Mouse (Mus musculus): ENCODE measurements around the gene Gpat3. TPM values are rescaled to one million over a fixed set of nuclear protein-coding genes. Genes with fewer than 3 reads are reported as not detected.

Gene Gpat3
- polyA plus RNA-seq, 1 experiment from 2014 or later, result 1.1 TPM

GRCm38 (mm10) chr5:100919069-100919468 lies 73.6 kb downstream of the Gpat3 start:
- Histone ChIP-seq H3K9ac (no peak overlapping the region), H3K36me3 (no peaks in the 10 kb centered on the region), H3K9me3 (no peaks in the 10 kb centered on the region), H3K27ac (no peak overlapping the region), H3K4me1 (no peaks in the 10 kb centered on the region), H3K4me2 (no peak overlapping the region), H3K27me3 (peaks cover 22% of the 10 kb centered on the region), H3K4me3 (no peak overlapping the region)
- no peak for ATAC-seq (ENCODE audit: insufficient number of reproducible peaks, insufficient read depth, low FRiP score, low TSS enrichment, low read depth)
- WGBS, result 21% methylated on average over 9 of the region's 9 CpGs

- Histone ChIP-seq H3K4me2 (no peak overlapping the region), H3K4me1 (no peaks in the 10 kb centered on the region)
- WGBS, result 77% methylated on average over 2 of the region's 2 CpGs
These were observed 84.2 kb downstream of the Gpat3 start for GRCm38 (mm10) chr5:100929698-100930097.

GRCm38 (mm10) chr5:100943716-100944115 lies 98.2 kb downstream of the Gpat3 start:
- ATAC-seq (ENCODE audit: insufficient number of reproducible peaks, insufficient read depth, low FRiP score, low TSS enrichment, low read depth), result no peak
- Histone ChIP-seq H3K36me3 (no peaks in the 10 kb centered on the region), H3K9ac (no peak overlapping the region), H3K4me3 (no peak overlapping the region), H3K27ac (no peak overlapping the region), H3K9me3 (no peaks in the 10 kb centered on the region), H3K4me1 (no peaks in the 10 kb centered on the region), H3K4me2 (no peak overlapping the region), H3K27me3 (no peaks in the 10 kb centered on the region)
- WGBS, result 73% methylated on average over 11 of the region's 11 CpGs

More at GRCm38 (mm10) chr5:100929698-100930097, 84.2 kb downstream of the Gpat3 start:
- Histone ChIP-seq H3K9me3 (no peaks in the 10 kb centered on the region), H3K36me3 (no peaks in the 10 kb centered on the region), H3K27ac (no peak overlapping the region), H3K4me3 (no peak overlapping the region), H3K27me3 (no peaks in the 10 kb centered on the region), H3K9ac (no peak overlapping the region)
- ATAC-seq (ENCODE audit: insufficient number of reproducible peaks, insufficient read depth, low FRiP score, low TSS enrichment, low read depth), result no peak

GRCm38 (mm10) chr5:100945336-100945735 lies 99.8 kb downstream of the Gpat3 start:
- Histone ChIP-seq H3K4me2 (no peak overlapping the region), H3K4me3 (no peak overlapping the region), H3K27ac (no peak overlapping the region), H3K36me3 (no peaks in the 10 kb centered on the region), H3K9ac (no peak overlapping the region), H3K27me3 (no peaks in the 10 kb centered on the region), H3K9me3 (no peaks in the 10 kb centered on the region), H3K4me1 (no peaks in the 10 kb centered on the region)
- 79% methylated on average over 10 of the region's 10 CpGs for WGBS
- ATAC-seq (ENCODE audit: insufficient number of reproducible peaks, insufficient read depth, low FRiP score, low TSS enrichment, low read depth), result no peak

Other genes with a start within 250 kb of the Gpat3 start
- 57.2 and 58.9 TPM in 2 replicates for gene Coq2, start 170.6 kb upstream of the Gpat3 start, polyA plus RNA-seq (2015; fragmentation: Nextera tagmentation; extraction: Ambion mirVana)
- gene Hpse, start 126.0 kb upstream of the Gpat3 start, polyA plus RNA-seq (2015; fragmentation: Nextera tagmentation; extraction: Ambion mirVana), result 4.5 and 4.7 TPM in 2 replicates
- gene Helq, start 47.1 kb upstream of the Gpat3 start, polyA plus RNA-seq (2015; fragmentation: Nextera tagmentation; extraction: Ambion mirVana), result 20.3 and 22.0 TPM in 2 replicates
- gene Mrps18c, start 47.1 kb upstream of the Gpat3 start, polyA plus RNA-seq (2015; fragmentation: Nextera tagmentation; extraction: Ambion mirVana), result 173 and 181 TPM in 2 replicates
- gene Abraxas1, start 24.7 kb upstream of the Gpat3 start, polyA plus RNA-seq (2015; fragmentation: Nextera tagmentation; extraction: Ambion mirVana), result 36.8 and 43.1 TPM in 2 replicates

All from embryonic facial prominence, embryonic 13.5 days (tissue).